Mouse (Mus musculus): ENCODE measurements around the gene Acadl.

The Acadl gene

GRCm38 (mm10) chr1:66862712-66863511, at the start of gene Acadl:
Gene Acadl (minus strand): TSS chr1:66863277.
- DNase-seq (ENCODE audit: low spot score) = peak; percentile 23

GRCm38 (mm10) chr1:66912305-66912704, 49.2 kb upstream of the Acadl start:
- no peak for DNase-seq (ENCODE audit: low spot score)

GRCm38 (mm10) chr1:66902566-66902965, 39.5 kb upstream of the Acadl start:
- no peak for DNase-seq (ENCODE audit: low spot score)

- no peak for DNase-seq (ENCODE audit: low spot score)
Measured at GRCm38 (mm10) chr1:66900946-66901345, 37.9 kb upstream of the Acadl start.

GRCm38 (mm10) chr1:66898261-66898660, 35.2 kb upstream of the Acadl start:
- DNase-seq (ENCODE audit: low spot score) = no peak

- DNase-seq (ENCODE audit: low spot score) = no peak
Measured at GRCm38 (mm10) chr1:66896556-66896955, 33.5 kb upstream of the Acadl start.

GRCm38 (mm10) chr1:66896125-66896524, 33.0 kb upstream of the Acadl start:
- DNase-seq (ENCODE audit: low spot score) = peak; percentile 25

- peak; percentile 30 for DNase-seq (ENCODE audit: low spot score)
Measured at GRCm38 (mm10) chr1:66895837-66896118, 32.7 kb upstream of the Acadl start.

- DNase-seq (ENCODE audit: low spot score) = no peak
Measured at GRCm38 (mm10) chr1:66895093-66895836, 32.2 kb upstream of the Acadl start.

- DNase-seq (ENCODE audit: low spot score) = no peak
Measured at GRCm38 (mm10) chr1:66887175-66887574, 24.1 kb upstream of the Acadl start.

GRCm38 (mm10) chr1:66880217-66880616, 17.1 kb upstream of the Acadl start:
- DNase-seq (ENCODE audit: low spot score) = no peak

GRCm38 (mm10) chr1:66874740-66875139, 11.7 kb upstream of the Acadl start:
- no peak for DNase-seq (ENCODE audit: low spot score)

- no peak for DNase-seq (ENCODE audit: low spot score)
Measured at GRCm38 (mm10) chr1:66871591-66871990, 8.5 kb upstream of the Acadl start.

- DNase-seq (ENCODE audit: low spot score) = no peak
Measured at GRCm38 (mm10) chr1:66865633-66866032, 2.6 kb upstream of the Acadl start.

GRCm38 (mm10) chr1:66863741-66864495, 841 bp upstream of the Acadl start:
- no peak for DNase-seq (ENCODE audit: low spot score)

- no peak for DNase-seq (ENCODE audit: low spot score)
Measured at GRCm38 (mm10) chr1:66861764-66862672, 1.1 kb downstream of the Acadl start.

- no peak for DNase-seq (ENCODE audit: low spot score)
Measured at GRCm38 (mm10) chr1:66847506-66847905, 15.6 kb downstream of the Acadl start.

- no peak for DNase-seq (ENCODE audit: low spot score)
Measured at GRCm38 (mm10) chr1:66845690-66846318, 17.3 kb downstream of the Acadl start.

GRCm38 (mm10) chr1:66841938-66842337, 21.1 kb downstream of the Acadl start:
- no peak for DNase-seq (ENCODE audit: low spot score)

- no peak for DNase-seq (ENCODE audit: low spot score)
Measured at GRCm38 (mm10) chr1:66841510-66841909, 21.6 kb downstream of the Acadl start.

GRCm38 (mm10) chr1:66839755-66840438, 23.2 kb downstream of the Acadl start:
- no peak for DNase-seq (ENCODE audit: low spot score)

Data from left cerebral cortex, adult 11 months (tissue).